Mouse (Mus musculus) CH12.LX (cell line): ENCODE results near the gene Usp40. TPM values are rescaled to one million over a fixed set of nuclear protein-coding genes. Genes with fewer than 3 reads are reported as not detected.

Source experiments
- DNase-seq: peaks from one replicate; pipeline ENCODE4 v3.0.0-alpha.2; 2013; ENCODE audit errors: extremely low read depth
- H3K27ac ChIP-seq: 2 replicates; pipeline ENCODE4 v1.5.1; 2012; ENCODE audit warnings: low read depth, mild to moderate bottlenecking, control low read depth, moderate library complexity; ENCODE audit not compliant: insufficient read depth
- H3K27me3 ChIP-seq: replicated peaks from 2 replicates; pipeline ENCODE3; 2012; ENCODE audit warnings: inconsistent platforms
- H3K36me3 ChIP-seq, 2 experiments: replicated peaks in 1 of 2; 2 replicates each; pipeline versions ENCODE3 to v1.6.1; 2012; ENCODE audit warnings: inconsistent platforms in 1 of 2, low read length in 1 of 2, mild to moderate bottlenecking in 1 of 2, mixed read lengths in 1 of 2, moderate library complexity in 1 of 2; ENCODE audit not compliant: control insufficient read depth in 1 of 2, insufficient read depth in 1 of 2
- H3K4me1 ChIP-seq, 2 experiments: 2 replicates each; pipeline ENCODE4 v1.6.1; 2012; ENCODE audit warnings: inconsistent platforms in 1 of 2, moderate library complexity in 1 of 2; ENCODE audit not compliant: insufficient read depth in 2 of 2, control insufficient read depth in 1 of 2
- H3K4me2 ChIP-seq: 2 replicates; pipeline ENCODE4 v1.6.1; 2012; ENCODE audit warnings: low read depth, mild to moderate bottlenecking, control low read depth; ENCODE audit not compliant: poor library complexity, insufficient read depth, severe bottlenecking
- H3K4me3 ChIP-seq, 3 experiments: fragments of 150-350 bp in 1 of 3; sonication (generic) in 1 of 3; replicated peaks in 1 of 3; 2 replicates each; pipeline versions ENCODE3 to v1.5.1; 2011 to 2012; ENCODE audit warnings: low read depth in 2 of 3, low read length in 2 of 3, mild to moderate bottlenecking in 2 of 3, moderate library complexity in 2 of 3, control low read depth in 1 of 3, improper control_type of control experiment in 1 of 3, inconsistent platforms in 1 of 3, mixed read lengths in 1 of 3; ENCODE audit not compliant: poor library complexity in 1 of 3
- H3K79me2 ChIP-seq: replicated peaks from 2 replicates; pipeline ENCODE4 v1.6.1; 2012; ENCODE audit warnings: mild to moderate bottlenecking, moderate library complexity; ENCODE audit not compliant: control insufficient read depth, poor library complexity, insufficient read depth, severe bottlenecking; ENCODE audit errors: extremely low read depth
- H3K9ac ChIP-seq: 2 replicates; pipeline ENCODE4 v1.6.1; 2012; ENCODE audit warnings: low read depth, mild to moderate bottlenecking, control low read depth, moderate library complexity; ENCODE audit not compliant: insufficient read depth
- H3K9me3 ChIP-seq: replicated peaks from 2 replicates; pipeline ENCODE3; 2012; ENCODE audit warnings: low read length, inconsistent platforms, mixed read lengths
- E2F4 ChIP-seq: IDR thresholded peaks from 2 replicates; pipeline ENCODE4 v1.6.1; 2011; ENCODE audit warnings: low read depth, low read length, improper control_type of control experiment; ENCODE audit not compliant: insufficient replicate concordance
- ELF1 ChIP-seq: IDR thresholded peaks from 2 replicates; pipeline ENCODE4 v1.6.1; 2014; ENCODE audit warnings: low read depth, mild to moderate bottlenecking, inconsistent platforms, low read length, improper control_type of control experiment
- ETS1 ChIP-seq: conservative IDR thresholded peaks from 2 replicates; pipeline ENCODE4 v1.6.1; 2012; ENCODE audit warnings: low read depth, mild to moderate bottlenecking, inconsistent platforms, low read length, improper control_type of control experiment, moderate library complexity
- GABPA ChIP-seq: IDR thresholded peaks from 2 replicates; pipeline ENCODE4 v1.6.1; 2012; ENCODE audit warnings: low read depth, low read length, improper control_type of control experiment, inconsistent platforms; ENCODE audit not compliant: insufficient replicate concordance
- HCFC1 ChIP-seq: IDR thresholded peaks from 2 replicates; pipeline ENCODE4 v1.6.1; 2012; ENCODE audit warnings: low read depth, mild to moderate bottlenecking, inconsistent platforms, low read length, improper control_type of control experiment
- JUN ChIP-seq: IDR thresholded peaks from 2 replicates; pipeline ENCODE4 v1.6.1; 2011; ENCODE audit warnings: low read depth, mild to moderate bottlenecking, low read length, improper control_type of control experiment, moderate library complexity; ENCODE audit not compliant: insufficient read depth
- JUND ChIP-seq: conservative IDR thresholded peaks from 2 replicates; pipeline ENCODE4 v1.6.1; 2011; ENCODE audit warnings: low read depth, low read length, improper control_type of control experiment
- KAT2A ChIP-seq: IDR thresholded peaks from 2 replicates; pipeline ENCODE4 v1.6.1; 2012; ENCODE audit warnings: low read length, improper control_type of control experiment, inconsistent platforms; ENCODE audit not compliant: insufficient replicate concordance
- MAX ChIP-seq: IDR thresholded peaks from 2 replicates; pipeline ENCODE4 v1.6.1; 2011; ENCODE audit warnings: low read length, improper control_type of control experiment
- MAZ ChIP-seq: IDR thresholded peaks from 2 replicates; pipeline ENCODE4 v1.6.1; 2012; ENCODE audit warnings: low read depth, mild to moderate bottlenecking, inconsistent platforms, low read length, improper control_type of control experiment, moderate library complexity
- MEF2A ChIP-seq: IDR thresholded peaks from 2 replicates; pipeline ENCODE4 v1.6.1; 2014; ENCODE audit warnings: low read depth, mild to moderate bottlenecking, inconsistent platforms, low read length, improper control_type of control experiment, borderline replicate concordance
- MXI1 ChIP-seq: IDR thresholded peaks from 2 replicates; pipeline ENCODE4 v1.6.1; 2011; ENCODE audit warnings: mild to moderate bottlenecking, low read depth, low read length, improper control_type of control experiment
- MYC ChIP-seq: IDR thresholded peaks from 2 replicates; pipeline ENCODE4 v1.6.1; 2011; ENCODE audit warnings: low read depth, mild to moderate bottlenecking, improper control_type of control experiment, low read length
- POLR2A ChIP-seq: IDR thresholded peaks from 2 replicates; pipeline ENCODE4 v1.6.1; 2011; ENCODE audit warnings: low read depth, mild to moderate bottlenecking, improper control_type of control experiment, low read length
- RAD21 ChIP-seq: IDR thresholded peaks from 2 replicates; pipeline ENCODE4 v1.6.1; 2011; ENCODE audit warnings: low read depth, mild to moderate bottlenecking, low read length, improper control_type of control experiment, moderate library complexity
- TBP ChIP-seq: conservative IDR thresholded peaks from 2 replicates; pipeline ENCODE4 v1.6.1; 2011; ENCODE audit warnings: low read depth, low read length, improper control_type of control experiment
- UBTF ChIP-seq: IDR thresholded peaks from 2 replicates; pipeline ENCODE4 v1.6.1; 2012; ENCODE audit warnings: low read depth, mild to moderate bottlenecking, inconsistent platforms, low read length, improper control_type of control experiment, moderate library complexity
- USF1 ChIP-seq: IDR thresholded peaks from 2 replicates; pipeline ENCODE4 v1.6.1; 2014; ENCODE audit warnings: low read depth, mild to moderate bottlenecking, inconsistent platforms, low read length, improper control_type of control experiment
- USF2 ChIP-seq: conservative IDR thresholded peaks from 2 replicates; pipeline ENCODE4 v1.6.1; 2011; ENCODE audit warnings: low read depth, low read length, improper control_type of control experiment
- ZC3H11A ChIP-seq: IDR thresholded peaks from 2 replicates; pipeline ENCODE4 v1.6.1; 2012; ENCODE audit warnings: low read depth, mild to moderate bottlenecking, inconsistent platforms, low read length, improper control_type of control experiment
- ZKSCAN1 ChIP-seq: IDR thresholded peaks from 2 replicates; pipeline ENCODE4 v1.6.1; 2012; ENCODE audit warnings: low read depth, inconsistent platforms, low read length, improper control_type of control experiment, borderline replicate concordance
- ZMIZ1 ChIP-seq: IDR thresholded peaks from 2 replicates; pipeline ENCODE4 v1.6.1; 2012; ENCODE audit warnings: low read depth, mild to moderate bottlenecking, inconsistent platforms, low read length, improper control_type of control experiment
- ZNF384 ChIP-seq: IDR thresholded peaks from 2 replicates; pipeline ENCODE4 v1.6.1; 2012; ENCODE audit warnings: low read depth, low read length, improper control_type of control experiment, inconsistent platforms
- dilution Hi-C: fragments of 300-500 bp; cut with MboI; formaldehyde crosslinking; loops from 2 replicates; pipeline ENCODE4 v1.14.3; 2020; ENCODE audit warnings: low sequenced_read_pairs; ENCODE audit not compliant: extremely low pct_unique_long_range_greater_than_20kb, extremely low pct_ligation_motif_present
- in situ Hi-C: fragments of 300-500 bp; cut with MboI; formaldehyde crosslinking; loops from 3 replicates; pipeline ENCODE4 v1.14.3; 2019; ENCODE audit warnings: low sequenced_read_pairs, low pct_ligation_motif_present, low pct_unique_long_range_greater_than_20kb, mixed read lengths
- polyA plus RNA-seq: library from polyadenylated mRNA; unstranded; fragments of >175 nt; gene quantifications from 2 replicates; pipeline ENCODE4 v1.2.1, GENCODE M21; 2012; ENCODE audit warnings: low read depth; ENCODE audit not compliant: insufficient read length
- total RNA-seq, 2 experiments: library from RNA; depleted of rRNA; stranded (reverse); fragments of 300-350 nt in 1 of 2; fragments of >200 nt in 1 of 2; gene quantifications; 2 replicates each; pipeline ENCODE4 v1.2.3; 2012 to 2014

Usp40 gene
- total and polyA plus RNA-seq, 3 experiments: 12.7 to 15.4 (median 14.8) TPM

DNA sequence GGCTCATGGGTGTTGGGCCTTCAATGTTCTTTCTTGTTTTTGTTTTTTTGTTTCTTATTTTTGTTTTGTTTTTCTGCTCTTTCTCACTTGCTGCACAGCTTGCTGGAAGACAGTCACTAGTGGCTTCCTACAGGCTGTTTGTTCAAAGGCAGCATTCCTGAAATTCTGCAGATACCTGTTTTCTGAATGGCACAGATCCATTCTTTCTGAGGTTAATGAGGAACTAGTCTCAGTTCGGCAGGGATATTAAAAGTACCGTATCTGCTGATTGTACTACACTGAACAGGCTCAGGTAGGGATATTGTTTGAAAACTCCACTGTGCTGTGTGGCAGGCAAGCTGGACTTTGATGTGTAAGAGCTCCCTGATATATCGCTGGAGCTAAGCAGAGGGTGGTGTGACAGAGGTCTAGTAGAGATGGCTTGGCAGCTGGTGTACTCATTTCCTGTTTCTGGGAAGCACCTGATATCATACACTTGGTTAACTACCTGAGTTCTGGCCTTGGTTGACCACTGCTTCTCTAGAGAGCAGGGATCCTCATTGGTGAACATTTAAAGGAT is 88.2 kb downstream of the Usp40 start:
- Histone ChIP-seq H3K27ac (no peak overlapping the region), H3K4me3 (no peak overlapping the region), H3K9me3 (no peaks in the 10 kb centered on the region), H3K9ac (no peak overlapping the region), H3K4me1 (no peaks in the 10 kb centered on the region), H3K4me2 (no peak overlapping the region), H3K36me3 (peaks cover 78 to 100% of the 10 kb centered on the region in 2 experiments), H3K79me2 (no peaks in the 10 kb centered on the region), H3K27me3 (no peaks in the 10 kb centered on the region)
- dilution Hi-C loops (no loop called here), in situ Hi-C loops (loop anchor here (10.0 kb wide), 1 partner anchor 155 kb away; no protein-coding TSS in a partner anchor)
- no peak for DNase-seq
- TF ChIP-seq MAZ (no peak), MXI1 (no peak), GABPA (no peak), HCFC1 (no peak), JUND (no peak)

GRCm38 (mm10) chr1:87918061-87918460 is 90.3 kb downstream of the Usp40 start:
- peaks cover 0 to 16% of the 10 kb centered on the region in 2 experiments; a peak in 2 of 4 replicates for H3K4me1 ChIP-seq
- H3K4me3 ChIP-seq: no peak overlapping the region
- no peak overlapping the region for H3K4me2 ChIP-seq
- H3K9ac ChIP-seq: no peak overlapping the region
- peaks cover 9% of the 10 kb centered on the region for H3K79me2 ChIP-seq
- no peak overlapping the region for H3K27ac ChIP-seq
- no peak for DNase-seq
- in situ Hi-C loops (no loop called here), dilution Hi-C loops (no loop called here)
- no peak for TF ChIP-seq ETS1
- H3K36me3 ChIP-seq: peaks cover 66 to 97% of the 10 kb centered on the region in 2 experiments
- no peaks in the 10 kb centered on the region for H3K9me3 ChIP-seq
- no peaks in the 10 kb centered on the region for H3K27me3 ChIP-seq

- H3K27me3 ChIP-seq: no peaks in the 10 kb centered on the region
- dilution Hi-C loops: no loop called here
- peaks cover 9% of the 10 kb centered on the region for H3K79me2 ChIP-seq
- in situ Hi-C loops: no loop called here
- peaks cover under 1 to 23% of the 10 kb centered on the region in 2 experiments; a peak in 3 of 4 replicates for H3K4me1 ChIP-seq
- no peak overlapping the region for H3K27ac ChIP-seq
- H3K9me3 ChIP-seq: no peaks in the 10 kb centered on the region
- DNase-seq: no peak
- H3K4me2 ChIP-seq: no peak overlapping the region
- H3K36me3 ChIP-seq: peaks cover 62 to 97% of the 10 kb centered on the region in 2 experiments
- H3K4me3 ChIP-seq: no peak overlapping the region
- TF ChIP-seq RAD21 (no peak), ZKSCAN1 (no peak), ZC3H11A (no peak), ELF1 (no peak), MYC (no peak), ZNF384 (no peak), USF1 (no peak), KAT2A (no peak), E2F4 (no peak), USF2 (no peak), MAX (no peak), POLR2A (no peak), JUN (no peak), ZMIZ1 (no peak), MEF2A (no peak), UBTF (no peak), TBP (no peak)
- no peak overlapping the region for H3K9ac ChIP-seq
Measured at GRCm38 (mm10) chr1:87917361-87917760, 91.0 kb downstream of the Usp40 start.
